Mouse (Mus musculus): ENCODE results near the gene Caprin2. TPM values are rescaled to one million over a fixed set of nuclear protein-coding genes. Genes with fewer than 3 reads are reported as not detected.

Caprin2 gene
- polyA plus RNA-seq, 1 experiment from 2014 or later, result 15.8 TPM

- Histone ChIP-seq H3K36me3 (ENCODE audit: control insufficient read depth, insufficient read depth, low read length) (no peaks in the 10 kb centered on the region), H3K4me1 (replicated peaks; ENCODE audit: control insufficient read depth, insufficient read depth, low read length) (no peaks in the 10 kb centered on the region; the same call in 1 of the 2 replicates), H3K9me3 (ENCODE audit: control insufficient read depth, low read length) (no peaks in the 10 kb centered on the region), H3K27ac (ENCODE audit: low read depth, low read length) (no peak overlapping the region), H3K4me2 (ENCODE audit: low read depth, low read length, severe bottlenecking) (peak overlapping the region; percentile 65), H3K27me3 (ENCODE audit: control insufficient read depth, insufficient read depth, low read length) (no peaks in the 10 kb centered on the region), H3K9ac (ENCODE audit: low read length) (peak overlapping the region; percentile 83), H3K4me3 (ENCODE audit: low read depth, low read length) (peak overlapping the region; percentile 81)
- ATAC-seq (replicated peaks; ENCODE audit: low FRiP score) (no peak), DNase-seq (ENCODE audit: low spot score) (no peak)
- WGBS, result 4% methylated on average over 3 of the region's 3 CpGs
Measured at GRCm38 (mm10) chr6:148830355-148830747, 65.7 kb downstream of the Caprin2 start.

GRCm38 (mm10) chr6:148826119-148826518 is 69.9 kb downstream of the Caprin2 start:
- Histone ChIP-seq H3K9me3 (ENCODE audit: control insufficient read depth, low read length) (no peaks in the 10 kb centered on the region), H3K4me2 (ENCODE audit: low read depth, low read length, severe bottlenecking) (no peak overlapping the region), H3K4me1 (replicated peaks; ENCODE audit: control insufficient read depth, insufficient read depth, low read length) (no peaks in the 10 kb centered on the region; the same call in 1 of the 2 replicates), H3K9ac (ENCODE audit: low read length) (no peak overlapping the region), H3K27ac (ENCODE audit: low read depth, low read length) (no peak overlapping the region), H3K36me3 (ENCODE audit: control insufficient read depth, insufficient read depth, low read length) (no peaks in the 10 kb centered on the region), H3K4me3 (ENCODE audit: low read depth, low read length) (no peak overlapping the region), H3K27me3 (ENCODE audit: control insufficient read depth, insufficient read depth, low read length) (no peaks in the 10 kb centered on the region)
- ATAC-seq (replicated peaks; ENCODE audit: low FRiP score), result no peak
- WGBS, result 87% methylated on average over 4 of the region's 4 CpGs
- no peak for DNase-seq (ENCODE audit: low spot score)

GRCm38 (mm10) chr6:148818624-148819343 is 77.3 kb downstream of the Caprin2 start:
- ATAC-seq (replicated peaks; ENCODE audit: low FRiP score) (no peak), DNase-seq (ENCODE audit: low spot score) (no peak)
- Histone ChIP-seq H3K36me3 (ENCODE audit: control insufficient read depth, insufficient read depth, low read length) (no peaks in the 10 kb centered on the region), H3K9me3 (ENCODE audit: control insufficient read depth, low read length) (no peaks in the 10 kb centered on the region), H3K4me2 (ENCODE audit: low read depth, low read length, severe bottlenecking) (no peak overlapping the region), H3K4me1 (replicated peaks; ENCODE audit: control insufficient read depth, insufficient read depth, low read length) (no peaks in the 10 kb centered on the region), H3K4me3 (ENCODE audit: low read depth, low read length) (no peak overlapping the region), H3K27ac (ENCODE audit: low read depth, low read length) (no peak overlapping the region), H3K9ac (ENCODE audit: low read length) (no peak overlapping the region), H3K27me3 (ENCODE audit: control insufficient read depth, insufficient read depth, low read length) (no peaks in the 10 kb centered on the region)
- 87% methylated on average over 4 of the region's 4 CpGs for WGBS

GRCm38 (mm10) chr6:148816751-148817150 is 79.3 kb downstream of the Caprin2 start:
- Histone ChIP-seq H3K9me3 (ENCODE audit: control insufficient read depth, low read length) (no peaks in the 10 kb centered on the region), H3K27ac (ENCODE audit: low read depth, low read length) (no peak overlapping the region), H3K4me3 (ENCODE audit: low read depth, low read length) (no peak overlapping the region), H3K4me1 (replicated peaks; ENCODE audit: control insufficient read depth, insufficient read depth, low read length) (no peaks in the 10 kb centered on the region), H3K36me3 (ENCODE audit: control insufficient read depth, insufficient read depth, low read length) (no peaks in the 10 kb centered on the region; the same call in 1 of the 2 replicates), H3K9ac (ENCODE audit: low read length) (no peak overlapping the region), H3K27me3 (ENCODE audit: control insufficient read depth, insufficient read depth, low read length) (no peaks in the 10 kb centered on the region), H3K4me2 (ENCODE audit: low read depth, low read length, severe bottlenecking) (no peak overlapping the region)
- DNase-seq (ENCODE audit: low spot score), result no peak
- WGBS, result 87% methylated on average over 5 of the region's 5 CpGs
- no peak for ATAC-seq (replicated peaks; ENCODE audit: low FRiP score)

- Histone ChIP-seq H3K4me3 (ENCODE audit: low read depth, low read length) (no peak overlapping the region), H3K9me3 (ENCODE audit: control insufficient read depth, low read length) (no peaks in the 10 kb centered on the region), H3K4me2 (ENCODE audit: low read depth, low read length, severe bottlenecking) (no peak overlapping the region), H3K27me3 (ENCODE audit: control insufficient read depth, insufficient read depth, low read length) (no peaks in the 10 kb centered on the region), H3K27ac (ENCODE audit: low read depth, low read length) (no peak overlapping the region), H3K9ac (ENCODE audit: low read length) (no peak overlapping the region), H3K4me1 (replicated peaks; ENCODE audit: control insufficient read depth, insufficient read depth, low read length) (no peaks in the 10 kb centered on the region), H3K36me3 (ENCODE audit: control insufficient read depth, insufficient read depth, low read length) (no peaks in the 10 kb centered on the region; the same call in 1 of the 2 replicates)
- WGBS, result 97% methylated on average over 2 of the region's 2 CpGs
- ATAC-seq (replicated peaks; ENCODE audit: low FRiP score) (no peak), DNase-seq (ENCODE audit: low spot score) (no peak)
Measured at GRCm38 (mm10) chr6:148811117-148811516, 84.9 kb downstream of the Caprin2 start.

GRCm38 (mm10) chr6:148799773-148800172 is 96.3 kb downstream of the Caprin2 start:
- Histone ChIP-seq H3K9me3 (ENCODE audit: control insufficient read depth, low read length) (no peaks in the 10 kb centered on the region), H3K36me3 (ENCODE audit: control insufficient read depth, insufficient read depth, low read length) (peaks cover 4% of the 10 kb centered on the region; the same call in 1 of the 2 replicates), H3K4me1 (replicated peaks; ENCODE audit: control insufficient read depth, insufficient read depth, low read length) (no peaks in the 10 kb centered on the region), H3K9ac (ENCODE audit: low read length) (no peak overlapping the region), H3K27me3 (ENCODE audit: control insufficient read depth, insufficient read depth, low read length) (no peaks in the 10 kb centered on the region), H3K4me2 (ENCODE audit: low read depth, low read length, severe bottlenecking) (no peak overlapping the region), H3K27ac (ENCODE audit: low read depth, low read length) (no peak overlapping the region), H3K4me3 (ENCODE audit: low read depth, low read length) (no peak overlapping the region)
- ATAC-seq (replicated peaks; ENCODE audit: low FRiP score) (no peak), DNase-seq (ENCODE audit: low spot score) (no peak)
- 82% methylated on average over 4 of the region's 4 CpGs for WGBS

GRCm38 (mm10) chr6:148795145-148795544 is 100.9 kb downstream of the Caprin2 start:
- no peak overlapping the region for H3K9ac ChIP-seq (ENCODE audit: low read length)
- no peak overlapping the region for H3K4me2 ChIP-seq (ENCODE audit: low read depth, low read length, severe bottlenecking)
- 95% methylated on average over 2 of the region's 2 CpGs for WGBS

More at GRCm38 (mm10) chr6:148795145-148795544, 100.9 kb downstream of the Caprin2 start:
- no peaks in the 10 kb centered on the region for H3K9me3 ChIP-seq (ENCODE audit: control insufficient read depth, low read length)
- H3K4me3 ChIP-seq (ENCODE audit: low read depth, low read length), result no peak overlapping the region
- H3K4me1 ChIP-seq (replicated peaks; ENCODE audit: control insufficient read depth, insufficient read depth, low read length), result no peaks in the 10 kb centered on the region
- no peaks in the 10 kb centered on the region for H3K27me3 ChIP-seq (ENCODE audit: control insufficient read depth, insufficient read depth, low read length)
- DNase-seq (ENCODE audit: low spot score) (no peak), ATAC-seq (replicated peaks; ENCODE audit: low FRiP score) (no peak)
- H3K27ac ChIP-seq (ENCODE audit: low read depth, low read length), result no peak overlapping the region
- peaks cover 4% of the 10 kb centered on the region; the same call in 1 of the 2 replicates for H3K36me3 ChIP-seq (ENCODE audit: control insufficient read depth, insufficient read depth, low read length)

Data from forebrain, embryonic 11.5 days (tissue).